Mouse (Mus musculus) forebrain, embryonic 14.5 days (tissue): ENCODE data around the gene Ntf3. TPM values are rescaled to one million over a fixed set of nuclear protein-coding genes. Genes with fewer than 3 reads are reported as not detected.

ENCODE experiments used
- ATAC-seq: fragments of 200-750 bp; cut with Nextera tagmentation; 2 replicates; pipeline ENCODE4 v1.8.0; 2017; ENCODE audit warnings: mild to moderate bottlenecking, moderate library complexity
- DNase-seq: peaks from one replicate; pipeline ENCODE4 v3.0.0-alpha.2; 2015; ENCODE audit warnings: low spot score
- H3K27ac ChIP-seq: fragments of 300-500 bp; sonication (generic); 2 replicates; pipeline ENCODE4 v1.5.1; 2014; ENCODE audit warnings: low read depth, mild to moderate bottlenecking, control low read depth, low read length, moderate library complexity
- H3K27me3 ChIP-seq: fragments of 300-500 bp; sonication (generic); replicated peaks from 2 replicates; pipeline ENCODE4 v1.6.1; 2014; ENCODE audit warnings: low read length, control low read depth, mixed read lengths; ENCODE audit not compliant: control insufficient read depth, insufficient read depth
- H3K36me3 ChIP-seq: fragments of 300-500 bp; sonication (generic); 2 replicates; pipeline ENCODE4 v1.6.1; 2014; ENCODE audit warnings: low read length, control low read depth; ENCODE audit not compliant: control insufficient read depth, insufficient read depth
- H3K4me1 ChIP-seq: fragments of 300-500 bp; sonication (generic); 2 replicates; pipeline ENCODE4 v1.6.1; 2014; ENCODE audit warnings: antibody characterized with exemption, low read length, control low read depth; ENCODE audit not compliant: control insufficient read depth, insufficient read depth
- H3K4me2 ChIP-seq: fragments of 300-500 bp; sonication (generic); 2 replicates; pipeline ENCODE4 v1.6.1; 2014; ENCODE audit warnings: mild to moderate bottlenecking, control low read depth, low read length
- H3K4me3 ChIP-seq: fragments of 300-500 bp; sonication (generic); 2 replicates; pipeline ENCODE4 v1.5.1; 2014; ENCODE audit warnings: low read depth, low read length, control low read depth
- H3K9ac ChIP-seq: fragments of 300-500 bp; sonication (generic); 2 replicates; pipeline ENCODE4 v1.6.1; 2014; ENCODE audit warnings: mild to moderate bottlenecking, low read length, control low read depth, moderate library complexity
- H3K9me3 ChIP-seq: fragments of 300-500 bp; sonication (generic); replicated peaks from 2 replicates; pipeline ENCODE4 v1.6.1; 2016; ENCODE audit warnings: low read length, control low read depth, mixed read lengths; ENCODE audit not compliant: control insufficient read depth
- WGBS: fragments of 180-500 bp; shearing (Covaris S2); extraction: QIAGEN DNeasy Blood & Tissue Kit; methylation state at CpG from one replicate; pipeline ENCODE4 v1.1.7; 2014; 5-methylcytosine and 5-hydroxymethylcytosine counted together
- polyA plus RNA-seq: library from polyadenylated mRNA; unstranded; fragments of >200 nt; fragmentation: Nextera tagmentation; extraction: Ambion mirVana; gene quantifications from 2 replicates; pipeline ENCODE4 v1.2.1, GENCODE M21; 2014

Ntf3 gene
- polyA plus RNA-seq, 1 experiment from 2014 or later = 3.4 TPM

GRCm38 (mm10) chr6:126142741-126143140 is 24.0 kb downstream of the Ntf3 start:
- Histone ChIP-seq H3K36me3 (no peaks in the 10 kb centered on the region), H3K4me1 (no peaks in the 10 kb centered on the region), H3K27me3 (no peaks in the 10 kb centered on the region), H3K9ac (no peak overlapping the region), H3K4me2 (no peak overlapping the region), H3K27ac (no peak overlapping the region), H3K9me3 (no peaks in the 10 kb centered on the region), H3K4me3 (no peak overlapping the region)
- DNase-seq (no peak), ATAC-seq (no peak)
- 87% methylated on average over 3 of the region's 3 CpGs for WGBS

- no peak overlapping the region for H3K4me2 ChIP-seq
- no peak overlapping the region for H3K9ac ChIP-seq
- H3K4me3 ChIP-seq = no peak overlapping the region
- H3K36me3 ChIP-seq = no peaks in the 10 kb centered on the region
- WGBS = 77% methylated on average over 8 of the region's 8 CpGs
- H3K9me3 ChIP-seq = no peaks in the 10 kb centered on the region
- H3K4me1 ChIP-seq = no peaks in the 10 kb centered on the region
- DNase-seq (no peak), ATAC-seq (no peak)
- H3K27ac ChIP-seq = no peak overlapping the region
- H3K27me3 ChIP-seq = no peaks in the 10 kb centered on the region
Observed at GRCm38 (mm10) chr6:126142021-126142554, 24.6 kb downstream of the Ntf3 start.

GRCm38 (mm10) chr6:126141472-126141871 is 25.2 kb downstream of the Ntf3 start:
- no peak overlapping the region for H3K4me2 ChIP-seq
- H3K4me1 ChIP-seq = no peaks in the 10 kb centered on the region
- no peaks in the 10 kb centered on the region for H3K9me3 ChIP-seq
- ATAC-seq (no peak), DNase-seq (no peak)
- WGBS = 74% methylated on average over 13 of the region's 13 CpGs
- no peak overlapping the region for H3K9ac ChIP-seq
- H3K4me3 ChIP-seq = no peak overlapping the region
- H3K36me3 ChIP-seq = no peaks in the 10 kb centered on the region
- H3K27ac ChIP-seq = no peak overlapping the region
- H3K27me3 ChIP-seq = no peaks in the 10 kb centered on the region

GRCm38 (mm10) chr6:126140961-126141360 is 25.7 kb downstream of the Ntf3 start:
- Histone ChIP-seq H3K4me2 (no peak overlapping the region), H3K9me3 (no peaks in the 10 kb centered on the region), H3K36me3 (no peaks in the 10 kb centered on the region), H3K27me3 (no peaks in the 10 kb centered on the region), H3K9ac (no peak overlapping the region), H3K4me1 (no peaks in the 10 kb centered on the region), H3K27ac (no peak overlapping the region), H3K4me3 (no peak overlapping the region)
- DNase-seq (no peak), ATAC-seq (no peak)
- 95% methylated on average over 6 of the region's 6 CpGs for whole genome bisulfite sequencing

GRCm38 (mm10) chr6:126140416-126140815 is 26.3 kb downstream of the Ntf3 start:
- H3K36me3 ChIP-seq = no peaks in the 10 kb centered on the region
- WGBS = 79% methylated on average over 2 of the region's 2 CpGs
- no peak for DNase-seq

GRCm38 (mm10) chr6:126134155-126134906 is 32.4 kb downstream of the Ntf3 start:
- Histone ChIP-seq H3K36me3 (no peaks in the 10 kb centered on the region), H3K4me1 (no peaks in the 10 kb centered on the region), H3K27ac (no peak overlapping the region), H3K9me3 (no peaks in the 10 kb centered on the region), H3K4me3 (no peak overlapping the region), H3K4me2 (no peak overlapping the region), H3K27me3 (no peaks in the 10 kb centered on the region), H3K9ac (no peak overlapping the region)
- DNase-seq = no peak
- ATAC-seq = no peak
- 88% methylated on average over 19 of the region's 19 CpGs for WGBS

More at GRCm38 (mm10) chr6:126140416-126140815, 26.3 kb downstream of the Ntf3 start:
- H3K4me3 ChIP-seq = no peak overlapping the region
- H3K27ac ChIP-seq = no peak overlapping the region
- no peak overlapping the region for H3K9ac ChIP-seq
- H3K4me1 ChIP-seq = no peaks in the 10 kb centered on the region
- H3K4me2 ChIP-seq = no peak overlapping the region
- no peaks in the 10 kb centered on the region for H3K9me3 ChIP-seq
- no peaks in the 10 kb centered on the region for H3K27me3 ChIP-seq
- no peak for ATAC-seq

- ATAC-seq (no peak), DNase-seq (peak; percentile 10)
- H3K9me3 ChIP-seq = no peaks in the 10 kb centered on the region
- no peaks in the 10 kb centered on the region for H3K4me1 ChIP-seq
- no peak overlapping the region for H3K27ac ChIP-seq
- WGBS = 65% methylated on average over 7 of the region's 7 CpGs
- no peak overlapping the region for H3K4me2 ChIP-seq
- H3K9ac ChIP-seq = no peak overlapping the region
- no peaks in the 10 kb centered on the region for H3K27me3 ChIP-seq
- H3K36me3 ChIP-seq = no peaks in the 10 kb centered on the region
- H3K4me3 ChIP-seq = no peak overlapping the region
Observed at GRCm38 (mm10) chr6:126128238-126128637, 38.5 kb downstream of the Ntf3 start.

GRCm38 (mm10) chr6:126118247-126118646 is 48.5 kb downstream of the Ntf3 start:
- Histone ChIP-seq H3K9ac (no peak overlapping the region), H3K27me3 (no peaks in the 10 kb centered on the region), H3K27ac (no peak overlapping the region), H3K9me3 (no peaks in the 10 kb centered on the region), H3K36me3 (no peaks in the 10 kb centered on the region), H3K4me2 (no peak overlapping the region), H3K4me1 (no peaks in the 10 kb centered on the region), H3K4me3 (no peak overlapping the region)
- DNase-seq (no peak), ATAC-seq (no peak)
- 75% methylated on average over 1 of the region's 1 CpGs for WGBS

- Histone ChIP-seq H3K9me3 (no peaks in the 10 kb centered on the region), H3K27me3 (no peaks in the 10 kb centered on the region), H3K4me1 (no peaks in the 10 kb centered on the region), H3K9ac (no peak overlapping the region), H3K4me2 (no peak overlapping the region), H3K4me3 (no peak overlapping the region), H3K27ac (no peak overlapping the region), H3K36me3 (no peaks in the 10 kb centered on the region)
- ATAC-seq (no peak), DNase-seq (no peak)
- WGBS = 91% methylated on average over 8 of the region's 8 CpGs
Observed at GRCm38 (mm10) chr6:126117191-126117590, 49.5 kb downstream of the Ntf3 start.
